Mouse (Mus musculus): ENCODE results near the gene Inpp5k. TPM values are rescaled to one million over a fixed set of nuclear protein-coding genes. Genes with fewer than 3 reads are reported as not detected.

Gene Inpp5k
- polyA plus RNA-seq (2012; rRNA removed), result 11.5 and 14.1 TPM in 2 replicates

GRCm38 (mm10) chr11:75630645-75631229 is at the start of gene Inpp5k:
Gene Inpp5k (plus strand): TSS chr11:75630988.

DNA sequence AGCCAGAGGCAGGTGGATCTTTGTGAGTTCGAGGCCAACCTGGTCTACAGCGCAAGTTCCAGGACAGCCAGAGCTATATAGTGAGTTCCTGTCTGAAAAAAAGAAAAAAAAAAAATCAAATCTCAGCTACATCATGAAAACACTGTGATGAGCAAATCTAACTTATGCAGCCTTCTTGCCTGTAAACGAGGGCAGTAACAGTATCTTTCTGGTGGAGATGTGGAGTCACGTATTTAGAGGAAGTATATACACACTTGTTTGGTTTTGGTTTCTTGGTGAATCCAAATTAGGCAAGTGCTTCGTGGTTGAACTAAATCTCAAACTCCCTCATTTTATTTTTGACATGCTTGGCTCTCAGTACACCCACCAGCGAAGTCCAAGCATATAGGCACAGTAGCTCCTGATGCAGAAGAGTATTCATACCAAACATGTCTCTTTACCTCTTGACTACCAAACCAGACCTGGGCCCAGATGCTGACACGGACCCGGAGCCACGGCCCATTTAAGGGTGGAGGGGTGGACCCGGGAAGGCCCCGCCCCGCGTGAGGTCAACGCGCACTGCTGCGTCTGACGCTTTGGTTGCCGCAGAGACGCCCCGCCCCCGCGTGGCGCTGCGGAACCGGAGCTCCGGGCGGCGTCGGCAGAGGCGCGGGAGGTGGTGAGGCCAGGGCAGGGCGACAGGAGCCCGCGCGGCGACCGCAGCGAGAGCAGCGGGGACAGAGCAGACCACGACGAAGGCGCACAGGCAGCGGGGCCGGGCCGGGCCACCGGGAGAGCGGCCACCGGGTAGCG is 43.1 kb upstream of the Inpp5k start, which contains the start of gene Pitpna:
Gene Pitpna (plus strand): TSS at position 605 of the 792 bp plus-strand sequence.

DNA sequence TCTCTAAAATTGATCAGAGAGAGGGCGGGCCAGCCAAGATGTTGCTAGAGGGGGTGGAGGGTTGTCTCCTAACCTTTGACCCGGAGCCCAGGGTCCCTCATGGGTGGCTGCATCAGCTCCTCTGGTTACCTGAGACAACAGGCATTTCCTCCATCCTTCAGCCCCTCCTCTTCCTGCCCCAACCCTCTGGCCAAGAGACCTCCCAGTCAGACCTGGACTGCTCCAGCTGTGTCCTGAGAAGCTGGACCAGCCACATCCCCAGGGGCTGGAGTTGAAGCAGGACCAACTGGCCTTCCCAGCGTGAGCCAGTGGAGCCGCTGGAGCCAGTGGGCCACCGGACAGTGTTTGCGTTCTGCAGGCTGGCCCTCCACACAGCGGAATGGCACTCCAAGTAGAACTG is 19.5 kb downstream of the Inpp5k start, which contains the start of gene Myo1c:
Gene Myo1c (plus strand): TSS at position 194 of the 400 bp plus-strand sequence.

GRCm38 (mm10) chr11:75678747-75679438 is 48.1 kb downstream of the Inpp5k start, which contains the start of gene Crk:
Gene Crk (plus strand): TSS chr11:75679259.

Other genes with a start within 250 kb of the Inpp5k start
- gene Serpinf1, start 208.3 kb upstream of the Inpp5k start, polyA plus RNA-seq (2012; rRNA removed), result 84.0 and 109 TPM in 2 replicates
- 395 and 444 TPM in 2 replicates for gene Serpinf2, start 191.4 kb upstream of the Inpp5k start, polyA plus RNA-seq (2012; rRNA removed)
- 13.0 and 14.8 TPM in 2 replicates for gene Wdr81, start 176.3 kb upstream of the Inpp5k start, polyA plus RNA-seq (2012; rRNA removed)
- gene Tlcd2, start 169.3 kb upstream of the Inpp5k start, polyA plus RNA-seq (2012; rRNA removed), result 6.8 and 8.4 TPM in 2 replicates
- gene Prpf8, start 144.2 kb upstream of the Inpp5k start, polyA plus RNA-seq (2012; rRNA removed), result 34.3 and 40.5 TPM in 2 replicates
- gene Rilp, start 120.9 kb upstream of the Inpp5k start, polyA plus RNA-seq (2012; rRNA removed), result 1.5 and 1.7 TPM in 2 replicates
- gene Scarf1, start 117.4 kb upstream of the Inpp5k start, polyA plus RNA-seq (2012; rRNA removed), result 2.1 and 2.3 TPM in 2 replicates
- 2.6 and 3.1 TPM in 2 replicates for gene Slc43a2, start 99.3 kb upstream of the Inpp5k start, polyA plus RNA-seq (2012; rRNA removed)
- 26.3 and 27.3 TPM in 2 replicates for gene Pitpna, start 42.9 kb upstream of the Inpp5k start, polyA plus RNA-seq (2012; rRNA removed)
- 12.5 and 14.4 TPM in 2 replicates for gene Myo1c, start 19.5 kb downstream of the Inpp5k start, polyA plus RNA-seq (2012; rRNA removed)
- 20.9 and 24.8 TPM in 2 replicates for gene Crk, start 48.3 kb downstream of the Inpp5k start, polyA plus RNA-seq (2012; rRNA removed)
- 195 and 206 TPM in 2 replicates for gene Ywhae, start 101.9 kb downstream of the Inpp5k start, polyA plus RNA-seq (2012; rRNA removed)
- gene Doc2b, start 165.1 kb downstream of the Inpp5k start, polyA plus RNA-seq (2012; rRNA removed), result 0.01 and 0.03 TPM in 2 replicates

All from liver, embryonic 14 days (tissue).